Mouse (Mus musculus) E14TG2a.4 (cell line): Measurements from ENCODE around the gene Gm14295.
"Not testable (repeated sequence)": the region's sequence is repeated elsewhere in the genome, so short reads cannot be mapped to it uniquely, and the experiment has no call there.

Experiments
- H3K27me3 ChIP-seq: 2 replicates; pipeline ENCODE4 v1.6.1; 2014; ENCODE audit warnings: low read length, control low read depth; ENCODE audit not compliant: insufficient read depth
- H3K36me3 ChIP-seq: 2 replicates; pipeline ENCODE4 v1.6.1; 2014; ENCODE audit warnings: low read length, control low read depth; ENCODE audit not compliant: insufficient read depth
- H3K4me1 ChIP-seq: replicated peaks from 2 replicates; pipeline ENCODE4 v1.6.1; 2014; ENCODE audit warnings: low read depth, low read length, control low read depth
- H3K4me3 ChIP-seq: replicated peaks from 2 replicates; pipeline ENCODE4 v1.5.1; 2014; ENCODE audit warnings: mild to moderate bottlenecking, low read length
- H3K9me3 ChIP-seq: 2 replicates; pipeline ENCODE4 v1.6.1; 2014; ENCODE audit warnings: low read length, control low read depth

Gene Gm14295

DNA sequence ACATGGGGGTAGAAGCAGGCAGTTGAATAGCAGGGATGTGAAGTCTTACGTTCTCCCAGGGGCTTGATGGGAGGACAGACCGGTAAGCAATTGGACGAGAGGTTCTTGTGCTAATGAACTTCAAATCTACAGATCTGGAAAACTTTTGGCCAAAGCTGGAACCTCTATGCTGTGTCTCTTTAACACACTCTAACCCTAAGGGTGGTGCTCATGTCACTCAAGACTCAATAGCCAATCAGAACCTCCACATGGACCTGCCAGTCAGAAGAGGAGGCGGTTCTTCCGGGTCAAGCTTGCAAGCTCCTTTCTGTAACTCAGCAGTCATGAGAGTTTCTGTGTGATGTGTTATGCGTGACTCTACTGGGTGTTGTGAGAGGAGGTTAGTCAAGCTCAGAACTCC is at the start of gene Gm14295:
Gm14295 (plus strand) TSS at position 301 of the 400 bp plus-strand sequence.
- not testable (repeated sequence) for H3K4me1 ChIP-seq, H3K36me3 ChIP-seq, H3K9me3 ChIP-seq, H3K27me3 ChIP-seq
- peak within 1 kb of the TSS; percentile 80 for H3K4me3 ChIP-seq

DNA sequence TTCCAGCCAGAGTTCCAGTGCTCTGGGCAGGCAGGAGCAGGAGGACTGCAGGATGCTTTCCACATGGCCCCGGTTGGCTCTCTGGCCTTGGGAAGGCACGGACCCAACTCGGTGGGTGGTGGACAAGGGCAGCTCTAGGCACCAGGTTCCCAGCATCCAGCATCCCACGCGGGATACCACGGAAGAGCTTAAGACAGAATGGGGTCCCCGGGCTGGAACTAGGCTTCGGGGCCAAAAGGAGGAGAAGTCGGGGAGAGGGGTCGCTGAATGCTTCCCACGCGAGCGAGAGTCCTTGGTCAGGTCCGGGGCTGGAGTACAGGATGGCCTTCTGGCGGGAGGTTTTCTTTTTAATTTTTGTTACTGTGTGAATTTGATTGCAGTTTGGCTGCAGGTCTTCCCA is 373 bp downstream of the Gm14295 start:
- not testable (repeated sequence) for H3K9me3 ChIP-seq, H3K27me3 ChIP-seq, H3K36me3 ChIP-seq, H3K4me1 ChIP-seq
- peak overlapping the region; percentile 80 for H3K4me3 ChIP-seq

DNA sequence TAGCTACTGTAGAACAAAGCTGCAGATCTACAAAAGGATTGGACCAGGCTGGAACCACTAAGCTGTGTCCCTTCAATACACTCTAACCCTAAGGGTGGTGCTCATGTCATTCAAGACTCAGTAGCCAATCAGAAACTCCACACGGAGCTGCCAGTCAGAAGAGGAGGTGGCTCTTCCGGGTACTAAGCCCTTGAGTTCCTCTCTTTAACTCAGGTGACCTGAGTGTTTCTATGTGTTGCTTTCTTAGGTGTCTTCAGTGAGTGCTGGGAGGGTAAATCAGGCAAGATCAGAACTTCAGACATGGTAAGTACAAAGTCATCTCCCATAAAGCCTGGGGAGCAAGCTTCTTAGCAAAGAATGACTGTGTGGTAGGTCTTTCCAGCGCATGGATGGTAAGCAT is 32.4 kb downstream of the Gm14295 start, which contains the start of gene Gm14408:
Gm14408 (plus strand) TSS at position 301 of the 400 bp plus-strand sequence.
- H3K36me3 ChIP-seq, H3K9me3 ChIP-seq, H3K27me3 ChIP-seq, H3K4me1 ChIP-seq: not testable (repeated sequence)
- H3K4me3 ChIP-seq, result peak within 1 kb of the TSS; percentile 66
